Mouse (Mus musculus): Measurements from ENCODE around the gene Rps15a. TPM values are rescaled to one million over a fixed set of nuclear protein-coding genes. Genes with fewer than 3 reads are reported as not detected.

The Rps15a gene
- polyA plus RNA-seq, 1 experiment from 2014 or later: 793 TPM

DNA sequence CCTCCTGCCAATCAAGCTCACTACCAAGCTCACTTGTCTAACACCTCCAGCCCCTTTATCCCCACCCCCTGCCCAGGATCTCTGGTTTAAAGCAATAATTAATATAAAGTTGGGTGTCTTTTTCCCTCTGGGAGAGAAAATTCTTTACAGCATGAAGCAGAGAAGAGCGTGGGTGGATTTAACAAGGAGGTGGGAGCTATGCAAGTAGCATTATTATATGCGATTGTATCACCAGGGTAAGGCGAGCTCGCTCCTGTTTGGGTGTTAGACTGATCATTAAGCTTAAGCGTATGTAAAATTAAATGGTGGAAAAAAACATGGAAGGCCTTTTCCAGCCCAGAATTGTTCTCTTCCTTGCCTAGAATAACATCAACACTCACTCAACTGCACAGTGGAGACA is 48.7 kb downstream of the Rps15a start:
- Histone ChIP-seq H3K27ac (no peak overlapping the region), H3K4me2 (no peak overlapping the region), H3K4me1 (replicated peaks) (no peaks in the 10 kb centered on the region), H3K9ac (replicated peaks) (no peak overlapping the region), H3K9me3 (no peaks in the 10 kb centered on the region), H3K36me3 (no peaks in the 10 kb centered on the region), H3K27me3 (no peaks in the 10 kb centered on the region), H3K4me3 (replicated peaks) (no peak overlapping the region)
- 95% methylated on average over 5 of the region's 5 CpGs for WGBS
- ATAC-seq (ENCODE audit: insufficient number of reproducible peaks, insufficient read depth, low FRiP score, low TSS enrichment, low read depth): no peak

DNA sequence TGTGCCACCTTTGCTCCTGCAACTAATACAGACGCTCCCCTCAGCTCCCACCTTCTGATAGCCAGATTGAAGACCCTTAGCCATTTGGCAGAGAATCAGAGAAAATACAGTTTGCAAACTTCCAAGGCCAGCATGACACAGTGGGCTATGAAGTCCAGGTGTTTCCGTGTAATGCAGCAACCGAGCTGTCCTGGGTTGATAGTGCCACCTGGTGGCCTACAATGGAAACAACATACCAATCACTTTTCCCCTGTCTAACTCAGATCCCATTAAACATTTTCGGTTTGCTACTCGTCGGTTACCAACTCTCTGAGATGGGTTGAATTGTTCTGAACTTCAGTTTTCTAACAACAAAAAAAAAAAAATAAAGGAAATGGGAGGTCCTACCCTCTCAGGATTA is 59.7 kb downstream of the Rps15a start:
- ATAC-seq (ENCODE audit: insufficient number of reproducible peaks, insufficient read depth, low FRiP score, low TSS enrichment, low read depth): no peak
- Histone ChIP-seq H3K27me3 (no peaks in the 10 kb centered on the region), H3K4me3 (replicated peaks) (no peak overlapping the region), H3K27ac (no peak overlapping the region), H3K36me3 (no peaks in the 10 kb centered on the region), H3K9me3 (peaks cover 7% of the 10 kb centered on the region; the same call in 1 of the 2 replicates), H3K4me1 (replicated peaks) (no peaks in the 10 kb centered on the region), H3K9ac (replicated peaks) (no peak overlapping the region), H3K4me2 (no peak overlapping the region)
- 77% methylated on average over 6 of the region's 6 CpGs for WGBS

Other genes starting within 250 kb of the Rps15a start
- gene Arl6ip1, start 13.5 kb upstream of the Rps15a start, polyA plus RNA-seq (2016; fragmentation: Nextera tagmentation; extraction: Ambion mirVana): 420 and 476 TPM in 2 replicates
- 25.2 and 27.7 TPM in 2 replicates for gene Smg1, start 127.5 kb upstream of the Rps15a start, polyA plus RNA-seq (2016; fragmentation: Nextera tagmentation; extraction: Ambion mirVana)